Mouse (Mus musculus) heart, adult 11 months (tissue): ENCODE results near the gene Olfr107.

Source experiments
- DNase-seq: peaks from one replicate; pipeline ENCODE4 v3.0.0; 2022

Olfr107 gene

DNA sequence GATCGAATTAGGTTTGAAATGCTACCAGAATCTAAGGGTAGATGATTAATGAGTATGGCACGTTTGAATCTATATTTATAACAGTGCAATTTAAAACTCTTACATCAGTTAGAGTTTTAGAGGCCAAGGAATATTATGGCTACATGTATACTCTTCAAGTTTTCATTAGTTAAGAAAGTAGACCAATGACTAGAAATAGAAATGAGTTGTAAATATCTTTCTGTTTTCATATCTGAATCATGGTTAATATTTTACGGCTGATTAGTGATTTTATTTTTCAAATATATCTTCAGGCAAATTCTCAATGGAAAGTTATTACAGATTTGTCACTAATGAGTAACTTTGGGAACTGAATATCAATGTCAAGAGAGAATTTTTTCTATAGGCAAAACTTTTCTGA is at the start of gene Olfr107:
Olfr107 (plus strand) TSS at position 301 of the 400 bp plus-strand sequence.
- no peak for DNase-seq

DNA sequence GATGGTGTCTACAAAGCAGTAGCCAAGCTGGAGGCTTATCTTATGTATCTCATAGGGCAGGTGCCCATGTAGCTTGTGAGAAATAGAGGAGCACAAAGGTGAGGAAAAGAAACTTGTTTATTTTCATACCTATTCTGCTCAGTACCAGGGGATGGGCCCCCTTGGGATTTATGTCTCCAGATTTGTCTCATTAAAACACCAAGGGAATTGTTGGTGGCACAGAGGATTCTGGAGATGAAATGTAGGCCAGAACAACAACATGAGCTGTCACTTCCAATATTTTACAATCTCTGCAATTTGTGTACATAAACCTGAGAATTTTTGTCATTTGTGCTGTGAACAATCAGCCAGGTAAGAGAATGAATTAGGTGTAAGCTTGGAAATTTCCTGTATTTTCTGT is 39.7 kb upstream of the Olfr107 start, which contains the start of gene Olfr104-ps:
Olfr104-ps (plus strand) TSS at position 301 of the 400 bp plus-strand sequence.
- no peak for DNase-seq

DNA sequence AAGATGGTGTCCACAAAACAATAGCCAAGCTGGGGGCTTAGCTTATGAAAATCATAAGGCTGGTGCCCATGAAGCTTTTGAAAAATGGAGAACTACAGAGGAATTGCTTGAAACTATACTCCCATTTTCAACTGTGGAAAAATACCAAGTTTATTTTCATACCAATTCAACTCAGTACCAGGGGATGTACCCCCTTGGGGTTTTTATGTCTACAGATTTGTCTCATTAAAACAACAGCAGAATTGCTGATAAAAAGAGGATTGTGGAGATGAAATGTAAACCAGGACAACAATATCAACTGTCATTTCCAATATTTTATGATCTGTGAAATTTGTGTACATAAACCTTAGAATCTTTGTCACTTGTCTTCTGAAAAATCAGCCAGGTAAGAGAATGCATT is 20.3 kb upstream of the Olfr107 start, which contains the start of gene Olfr105-ps:
Olfr105-ps (plus strand) TSS at position 301 of the 400 bp plus-strand sequence.
- no peak for DNase-seq

DNA sequence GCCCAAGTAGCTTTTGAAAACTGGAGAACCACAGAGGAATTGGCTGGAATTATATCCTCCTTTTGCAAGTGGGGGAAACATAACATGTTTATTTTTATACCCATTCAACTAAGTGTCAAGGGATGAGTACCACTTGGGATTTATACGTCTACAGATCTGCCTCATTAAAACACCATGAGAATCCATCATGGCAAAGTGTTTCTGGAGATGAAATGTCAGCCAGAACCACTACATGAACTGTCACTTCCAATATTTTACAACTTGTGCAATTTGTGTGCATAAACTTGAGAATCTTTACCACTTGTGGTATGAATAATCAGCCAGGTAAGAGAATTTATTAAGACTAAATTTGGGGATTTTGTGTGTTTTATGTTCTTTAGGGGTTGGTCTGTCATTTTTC is 8.9 kb upstream of the Olfr107 start, which contains the start of gene Olfr106-ps:
Olfr106-ps (plus strand) TSS at position 301 of the 400 bp plus-strand sequence.
- no peak for DNase-seq

DNA sequence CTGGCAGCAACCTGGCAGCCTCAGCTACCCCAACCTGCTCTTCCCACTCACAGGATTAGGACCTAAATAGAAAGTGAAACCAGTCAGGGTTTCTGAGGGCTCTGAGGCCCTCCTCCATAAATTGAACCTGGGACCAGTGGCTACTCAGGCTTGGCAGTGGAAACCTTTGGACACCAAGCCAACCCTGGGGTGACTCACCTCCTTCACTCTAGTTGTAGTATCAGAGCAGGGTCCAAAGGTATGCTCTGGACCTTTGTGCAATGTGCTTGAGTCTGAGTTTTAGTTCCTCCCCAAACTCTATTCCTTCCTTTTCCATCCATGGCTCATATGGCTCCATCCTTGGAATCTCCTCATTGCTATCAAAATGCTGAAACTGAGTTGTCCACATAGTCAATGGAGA is 14.4 kb downstream of the Olfr107 start:
- no peak for DNase-seq

DNA sequence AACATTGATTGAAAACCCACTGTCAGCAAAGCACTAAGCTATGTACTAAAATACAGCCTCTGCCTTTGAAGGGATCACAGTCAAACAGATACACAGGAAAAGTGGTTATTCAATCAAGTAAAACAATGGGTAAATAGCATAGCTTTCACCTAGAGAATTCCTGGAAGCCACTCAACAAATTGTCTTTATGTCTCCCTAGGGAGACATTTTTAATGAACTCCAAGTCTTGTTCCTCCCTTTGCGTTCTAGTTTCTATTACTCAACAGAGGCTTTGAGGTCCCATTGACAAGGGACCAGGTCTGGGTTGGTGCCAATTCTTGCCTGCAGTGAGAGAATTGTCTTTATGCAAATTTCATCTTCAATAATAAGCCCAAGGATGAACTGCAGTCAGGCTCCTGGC is 46.2 kb downstream of the Olfr107 start, which contains the start of gene Olfr108:
Olfr108 (plus strand) TSS at position 301 of the 400 bp plus-strand sequence.
- DNase-seq = no peak
